Mouse (Mus musculus): ENCODE results near the gene Ddx49. TPM values are rescaled to one million over a fixed set of nuclear protein-coding genes. Genes with fewer than 3 reads are reported as not detected.

The Ddx49 gene
- polyA plus RNA-seq, 1 experiment from 2014 or later: 34.1 TPM

- H3K4me3 ChIP-seq (ENCODE audit: low read length): no peak overlapping the region
- H3K4me2 ChIP-seq (ENCODE audit: low read depth, low read length): peak overlapping the region; percentile 5; the same call in 1 of the 2 replicates
- H3K27ac ChIP-seq (ENCODE audit: low read length): peak overlapping the region; percentile 69
- H3K9ac ChIP-seq (ENCODE audit: low read length): peak overlapping the region; percentile 60
- H3K36me3 ChIP-seq (ENCODE audit: control insufficient read depth, insufficient read depth): no peaks in the 10 kb centered on the region
- no peaks in the 10 kb centered on the region for H3K27me3 ChIP-seq (ENCODE audit: control insufficient read depth, insufficient read depth, low read length)
- 30% methylated on average over 8 of the region's 8 CpGs for WGBS
- ATAC-seq (replicated peaks; ENCODE audit: extremely low read depth, insufficient read depth, low FRiP score): no peak
- H3K9me3 ChIP-seq (replicated peaks; ENCODE audit: control insufficient read depth, low read length): no peaks in the 10 kb centered on the region
- H3K4me1 ChIP-seq (ENCODE audit: control insufficient read depth, insufficient read depth, low read length): peaks cover 24% of the 10 kb centered on the region
Measured at GRCm38 (mm10) chr8:70279266-70279665, 23.0 kb downstream of the Ddx49 start.

GRCm38 (mm10) chr8:70278175-70278574 lies 24.1 kb downstream of the Ddx49 start:
- WGBS: 57% methylated on average over 15 of the region's 15 CpGs
- Histone ChIP-seq H3K4me3 (ENCODE audit: low read length) (no peak overlapping the region), H3K36me3 (ENCODE audit: control insufficient read depth, insufficient read depth) (no peaks in the 10 kb centered on the region), H3K4me1 (ENCODE audit: control insufficient read depth, insufficient read depth, low read length) (peaks cover 24% of the 10 kb centered on the region), H3K9ac (ENCODE audit: low read length) (peak overlapping the region; percentile 3; the same call in 1 of the 2 replicates), H3K4me2 (ENCODE audit: low read depth, low read length) (no peak overlapping the region), H3K27ac (ENCODE audit: low read length) (no peak overlapping the region), H3K27me3 (ENCODE audit: control insufficient read depth, insufficient read depth, low read length) (no peaks in the 10 kb centered on the region), H3K9me3 (replicated peaks; ENCODE audit: control insufficient read depth, low read length) (no peaks in the 10 kb centered on the region)
- no peak for ATAC-seq (replicated peaks; ENCODE audit: extremely low read depth, insufficient read depth, low FRiP score)

- no peak overlapping the region for H3K9ac ChIP-seq (ENCODE audit: low read length)
- no peak overlapping the region for H3K4me2 ChIP-seq (ENCODE audit: low read depth, low read length)
- ATAC-seq (replicated peaks; ENCODE audit: extremely low read depth, insufficient read depth, low FRiP score): peak; percentile 63
- no peak overlapping the region for H3K4me3 ChIP-seq (ENCODE audit: low read length)
- WGBS: 63% methylated on average over 3 of the region's 3 CpGs
- H3K36me3 ChIP-seq (ENCODE audit: control insufficient read depth, insufficient read depth): no peaks in the 10 kb centered on the region
- no peaks in the 10 kb centered on the region for H3K9me3 ChIP-seq (replicated peaks; ENCODE audit: control insufficient read depth, low read length)
- H3K27ac ChIP-seq (ENCODE audit: low read length): peak overlapping the region; percentile 79
- H3K27me3 ChIP-seq (ENCODE audit: control insufficient read depth, insufficient read depth, low read length): no peaks in the 10 kb centered on the region
- H3K4me1 ChIP-seq (ENCODE audit: control insufficient read depth, insufficient read depth, low read length): peaks cover 20% of the 10 kb centered on the region
Measured at GRCm38 (mm10) chr8:70276476-70276875, 25.8 kb downstream of the Ddx49 start.

- H3K36me3 ChIP-seq (ENCODE audit: control insufficient read depth, insufficient read depth): no peaks in the 10 kb centered on the region
- H3K4me3 ChIP-seq (ENCODE audit: low read length): no peak overlapping the region
- H3K27me3 ChIP-seq (ENCODE audit: control insufficient read depth, insufficient read depth, low read length): no peaks in the 10 kb centered on the region
- no peak overlapping the region for H3K4me2 ChIP-seq (ENCODE audit: low read depth, low read length)
- H3K9ac ChIP-seq (ENCODE audit: low read length): no peak overlapping the region
- H3K27ac ChIP-seq (ENCODE audit: low read length): no peak overlapping the region
- ATAC-seq (replicated peaks; ENCODE audit: extremely low read depth, insufficient read depth, low FRiP score): no peak
- peaks cover 11% of the 10 kb centered on the region for H3K4me1 ChIP-seq (ENCODE audit: control insufficient read depth, insufficient read depth, low read length)
- no peaks in the 10 kb centered on the region for H3K9me3 ChIP-seq (replicated peaks; ENCODE audit: control insufficient read depth, low read length)
Measured at GRCm38 (mm10) chr8:70274350-70274749, 27.9 kb downstream of the Ddx49 start.

GRCm38 (mm10) chr8:70272949-70273348 lies 29.3 kb downstream of the Ddx49 start:
- H3K27me3 ChIP-seq (ENCODE audit: control insufficient read depth, insufficient read depth, low read length): no peaks in the 10 kb centered on the region
- no peaks in the 10 kb centered on the region for H3K9me3 ChIP-seq (replicated peaks; ENCODE audit: control insufficient read depth, low read length)
- H3K4me3 ChIP-seq (ENCODE audit: low read length): no peak overlapping the region
- 38% methylated on average over 3 of the region's 3 CpGs for WGBS
- no peaks in the 10 kb centered on the region for H3K36me3 ChIP-seq (ENCODE audit: control insufficient read depth, insufficient read depth)
- no peak overlapping the region for H3K9ac ChIP-seq (ENCODE audit: low read length)
- ATAC-seq (replicated peaks; ENCODE audit: extremely low read depth, insufficient read depth, low FRiP score): no peak
- no peak overlapping the region for H3K4me2 ChIP-seq (ENCODE audit: low read depth, low read length)
- H3K4me1 ChIP-seq (ENCODE audit: control insufficient read depth, insufficient read depth, low read length): peaks cover 5% of the 10 kb centered on the region
- no peak overlapping the region for H3K27ac ChIP-seq (ENCODE audit: low read length)

- Histone ChIP-seq H3K9ac (ENCODE audit: low read length) (no peak overlapping the region; the same call in 1 of the 2 replicates), H3K27ac (ENCODE audit: low read length) (peak overlapping the region; percentile 21; the same call in 1 of the 2 replicates), H3K36me3 (ENCODE audit: control insufficient read depth, insufficient read depth) (peaks cover 8% of the 10 kb centered on the region), H3K4me3 (ENCODE audit: low read length) (no peak overlapping the region), H3K27me3 (ENCODE audit: control insufficient read depth, insufficient read depth, low read length) (no peaks in the 10 kb centered on the region), H3K4me2 (ENCODE audit: low read depth, low read length) (no peak overlapping the region), H3K4me1 (ENCODE audit: control insufficient read depth, insufficient read depth, low read length) (peaks cover 5% of the 10 kb centered on the region), H3K9me3 (replicated peaks; ENCODE audit: control insufficient read depth, low read length) (no peaks in the 10 kb centered on the region)
- whole genome bisulfite sequencing: 46% methylated on average over 11 of the region's 11 CpGs
- no peak for ATAC-seq (replicated peaks; ENCODE audit: extremely low read depth, insufficient read depth, low FRiP score)
Measured at GRCm38 (mm10) chr8:70268799-70269565, 33.3 kb downstream of the Ddx49 start.

GRCm38 (mm10) chr8:70268311-70268710 lies 34.0 kb downstream of the Ddx49 start:
- no peaks in the 10 kb centered on the region for H3K9me3 ChIP-seq (replicated peaks; ENCODE audit: control insufficient read depth, low read length)

GRCm38 (mm10) chr8:70267674-70268073 lies 34.6 kb downstream of the Ddx49 start:
- H3K27ac ChIP-seq (ENCODE audit: low read length): no peak overlapping the region
- ATAC-seq (replicated peaks; ENCODE audit: extremely low read depth, insufficient read depth, low FRiP score): no peak
- peaks cover 16% of the 10 kb centered on the region for H3K36me3 ChIP-seq (ENCODE audit: control insufficient read depth, insufficient read depth)
- no peak overlapping the region for H3K4me3 ChIP-seq (ENCODE audit: low read length)
- no peaks in the 10 kb centered on the region for H3K9me3 ChIP-seq (replicated peaks; ENCODE audit: control insufficient read depth, low read length)
- 75% methylated on average over 3 of the region's 3 CpGs for WGBS
- H3K4me2 ChIP-seq (ENCODE audit: low read depth, low read length): no peak overlapping the region
- peaks cover 5% of the 10 kb centered on the region for H3K4me1 ChIP-seq (ENCODE audit: control insufficient read depth, insufficient read depth, low read length)
- H3K9ac ChIP-seq (ENCODE audit: low read length): no peak overlapping the region
- H3K27me3 ChIP-seq (ENCODE audit: control insufficient read depth, insufficient read depth, low read length): no peaks in the 10 kb centered on the region

More at GRCm38 (mm10) chr8:70268311-70268710, 34.0 kb downstream of the Ddx49 start:
- H3K4me2 ChIP-seq (ENCODE audit: low read depth, low read length): no peak overlapping the region
- peaks cover 14% of the 10 kb centered on the region for H3K36me3 ChIP-seq (ENCODE audit: control insufficient read depth, insufficient read depth)
- H3K27me3 ChIP-seq (ENCODE audit: control insufficient read depth, insufficient read depth, low read length): no peaks in the 10 kb centered on the region
- H3K4me1 ChIP-seq (ENCODE audit: control insufficient read depth, insufficient read depth, low read length): peaks cover 5% of the 10 kb centered on the region
- H3K4me3 ChIP-seq (ENCODE audit: low read length): no peak overlapping the region
- H3K9ac ChIP-seq (ENCODE audit: low read length): no peak overlapping the region; the same call in 1 of the 2 replicates
- ATAC-seq (replicated peaks; ENCODE audit: extremely low read depth, insufficient read depth, low FRiP score): no peak
- H3K27ac ChIP-seq (ENCODE audit: low read length): peak overlapping the region; percentile 21; the same call in 1 of the 2 replicates
- 62% methylated on average over 5 of the region's 5 CpGs for WGBS

- H3K4me1 ChIP-seq (ENCODE audit: control insufficient read depth, insufficient read depth, low read length): peaks cover 12% of the 10 kb centered on the region
- peak overlapping the region; percentile 87 for H3K27ac ChIP-seq (ENCODE audit: low read length)
- H3K4me3 ChIP-seq (ENCODE audit: low read length): no peak overlapping the region
- H3K9ac ChIP-seq (ENCODE audit: low read length): no peak overlapping the region
- H3K36me3 ChIP-seq (ENCODE audit: control insufficient read depth, insufficient read depth): peaks cover 50% of the 10 kb centered on the region
- no peaks in the 10 kb centered on the region for H3K9me3 ChIP-seq (replicated peaks; ENCODE audit: control insufficient read depth, low read length)
- H3K27me3 ChIP-seq (ENCODE audit: control insufficient read depth, insufficient read depth, low read length): no peaks in the 10 kb centered on the region
- 25% methylated on average over 2 of the region's 2 CpGs for WGBS
- peak; percentile 75 for ATAC-seq (replicated peaks; ENCODE audit: extremely low read depth, insufficient read depth, low FRiP score)
- H3K4me2 ChIP-seq (ENCODE audit: low read depth, low read length): no peak overlapping the region
Measured at GRCm38 (mm10) chr8:70259043-70259442, 43.2 kb downstream of the Ddx49 start.
